Mouse (Mus musculus) gastrocnemius, postnatal 14 days (tissue): ENCODE results near the gene Ppp1r9a. TPM values are rescaled to one million over a fixed set of nuclear protein-coding genes. Genes with fewer than 3 reads are reported as not detected.

Source experiments
- DNase-seq: peaks from one replicate; pipeline ENCODE4 v3.0.0; 2021; ENCODE audit warnings: mixed read lengths
- intact Hi-C: fragments of 180-260 bp; cut with DNase I; formaldehyde crosslinking; loops from one replicate; pipeline ENCODE4 v1.15.1; 2025; ENCODE audit warnings: low total_unique reads
- total RNA-seq, 2 experiments: library from RNA; stranded (reverse); gene quantifications; 2 replicates each; pipeline ENCODE4 v1.2.3; 2021

The Ppp1r9a gene
- total RNA-seq, 2 experiments from 2014 or later: 7.5 to 9.9 TPM

DNA sequence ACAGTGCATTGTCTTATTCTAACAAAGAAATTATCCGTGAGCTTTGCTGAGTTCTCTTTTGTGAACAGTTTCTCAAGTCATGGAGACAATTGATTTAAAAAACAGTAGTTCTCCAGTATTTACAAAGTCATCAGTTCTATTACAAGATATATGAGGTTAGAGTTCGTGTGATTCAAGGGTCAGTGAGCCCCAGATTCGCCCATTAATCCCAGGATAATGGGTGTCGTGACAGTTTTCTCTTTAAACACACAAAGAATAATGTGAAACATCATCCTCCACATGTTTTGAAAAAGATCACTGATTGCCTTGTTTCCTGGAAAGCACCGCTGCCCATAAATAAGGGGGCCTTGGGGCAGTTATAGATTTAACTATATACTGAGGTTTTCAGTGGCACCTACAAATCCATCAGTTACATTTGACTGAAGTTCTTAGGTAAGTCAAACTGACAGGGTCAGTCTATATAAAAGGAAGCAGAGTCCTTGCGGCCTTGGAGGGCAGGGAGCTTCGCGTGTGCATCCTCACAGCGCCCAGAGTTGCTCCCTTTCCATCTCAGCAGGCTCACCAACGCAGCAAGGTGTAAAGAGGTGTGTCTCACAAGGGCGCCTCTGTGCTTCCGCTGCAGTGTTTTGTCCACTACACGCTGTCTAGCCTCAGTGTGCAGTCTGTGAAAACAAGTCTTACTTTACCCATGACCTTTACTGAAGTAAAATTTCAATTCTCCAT, 126.6 kb downstream of the Ppp1r9a start:
- intact Hi-C loops: no loop called here
- DNase-seq: no peak

DNA sequence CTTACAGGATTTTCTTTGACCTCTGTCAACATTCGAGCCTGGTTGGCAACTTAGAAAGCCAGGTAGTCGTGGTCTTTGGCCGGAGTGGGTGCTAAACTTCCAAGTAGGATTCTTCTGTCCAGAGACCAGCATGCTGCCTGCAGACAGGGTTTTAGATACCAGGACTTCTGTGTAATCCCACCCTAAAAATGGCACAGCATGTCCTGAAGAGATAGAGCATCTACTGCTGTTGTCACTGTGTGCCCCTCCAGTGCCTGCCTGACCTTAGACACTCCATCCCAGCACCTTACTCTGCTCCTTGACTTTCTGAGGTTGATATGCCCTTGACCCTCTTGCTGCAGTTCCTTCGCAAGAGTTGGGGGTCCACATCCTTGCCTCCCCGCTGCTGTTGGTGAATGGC, 127.2 kb downstream of the Ppp1r9a start:
- intact Hi-C loops: no loop called here
- no peak for DNase-seq

DNA sequence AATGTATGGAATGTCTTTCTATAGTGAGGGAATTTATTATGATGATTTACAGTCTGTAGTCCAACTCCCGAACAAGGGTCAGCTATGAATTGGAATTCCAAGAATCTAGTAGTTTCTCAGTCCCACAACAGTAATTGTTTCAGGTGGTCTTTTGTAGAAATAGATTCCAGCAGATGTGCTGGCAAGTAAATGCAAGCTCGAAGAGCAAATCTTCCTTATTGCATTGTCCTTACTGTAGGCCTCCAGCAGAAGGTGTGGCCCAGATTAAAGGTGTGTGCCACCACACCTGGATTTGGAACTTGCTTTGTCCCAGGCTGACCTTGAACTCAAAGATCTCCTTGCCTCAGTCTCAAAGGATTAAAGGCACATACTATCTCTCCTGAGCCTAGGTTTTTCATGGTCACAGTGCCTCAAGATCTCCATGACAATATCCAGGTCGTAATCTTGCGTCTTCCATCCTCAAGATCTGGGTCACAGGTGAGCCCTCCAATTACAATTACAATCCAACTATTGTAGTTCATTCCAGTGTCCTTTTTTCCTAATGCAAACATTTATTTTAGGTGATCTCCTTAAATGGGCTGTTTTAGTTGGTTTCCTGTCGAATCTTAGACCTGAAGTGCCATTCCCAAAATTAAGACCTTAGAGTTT, 130.4 kb downstream of the Ppp1r9a start:
- intact Hi-C loops: no loop called here
- no peak for DNase-seq

DNA sequence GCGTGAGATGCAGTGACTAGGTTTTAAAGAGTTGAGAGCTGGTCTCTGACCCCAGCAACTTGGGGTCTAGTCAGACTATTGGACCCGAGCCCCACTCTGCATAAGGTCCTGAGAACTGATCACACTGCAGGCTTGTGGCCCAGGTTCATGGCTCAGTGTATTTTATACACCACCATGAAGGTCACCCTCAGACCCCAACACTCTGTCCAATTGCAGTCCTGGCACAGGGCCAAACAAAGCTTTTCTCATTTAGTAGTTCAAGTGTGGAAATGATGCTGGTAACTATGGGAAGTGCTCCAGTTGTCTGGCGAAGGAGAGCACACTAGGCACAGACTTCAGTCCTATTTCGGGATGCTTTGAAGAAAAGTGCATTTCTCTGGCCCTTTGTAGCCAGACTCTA, 134.5 kb downstream of the Ppp1r9a start:
- DNase-seq: no peak
- intact Hi-C loops: no loop called here

DNA sequence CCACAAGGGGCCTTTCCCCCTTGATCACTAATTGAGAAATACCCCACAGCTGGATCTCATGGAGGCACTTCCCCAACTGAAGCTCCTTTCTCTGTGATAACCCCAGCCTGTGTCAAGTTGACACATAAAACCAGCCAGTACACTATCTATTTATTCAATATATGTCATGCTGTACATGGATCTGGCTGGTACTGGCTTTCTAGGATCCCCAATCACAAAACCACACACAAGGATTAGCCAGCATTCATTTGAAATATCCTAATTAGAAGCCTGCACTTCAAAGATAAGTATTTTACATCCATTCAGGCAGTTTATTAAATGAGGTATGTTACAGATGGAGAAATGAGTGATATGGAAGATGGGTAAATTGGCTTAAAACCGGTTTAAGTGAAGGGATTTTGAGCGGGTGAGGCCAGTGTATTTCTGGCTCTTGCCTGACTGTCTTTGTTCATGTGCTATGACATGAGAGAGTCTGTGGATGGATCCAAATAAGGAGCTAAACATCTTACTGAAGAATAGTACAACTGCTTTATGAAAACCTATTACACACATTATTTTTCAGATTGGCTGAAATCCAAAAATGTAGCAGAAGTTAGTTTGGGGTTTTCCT, 135.5 kb downstream of the Ppp1r9a start:
- intact Hi-C loops: no loop called here

DNA sequence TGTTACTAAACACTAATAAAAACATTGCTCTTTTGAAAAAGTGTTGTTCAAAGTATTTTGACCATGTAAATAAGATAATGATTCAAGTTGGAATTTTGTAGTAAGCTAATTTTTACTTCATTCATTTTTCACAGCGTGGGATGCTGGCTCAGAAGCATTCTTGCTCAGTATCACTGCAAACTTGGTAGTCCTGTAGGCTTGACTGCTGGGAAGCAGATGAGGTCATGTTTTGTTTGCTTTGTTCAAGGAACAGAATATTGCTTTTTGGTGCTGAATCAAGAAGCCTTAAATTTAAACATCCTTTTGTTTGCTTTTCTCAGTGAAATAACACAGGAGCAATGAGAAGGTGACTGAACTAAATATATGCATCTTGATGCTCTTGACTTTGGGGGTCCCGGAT, 136.6 kb downstream of the Ppp1r9a start:
- intact Hi-C loops: no loop called here
- no peak for DNase-seq

More for the DNA sequence above, 135.5 kb downstream of the Ppp1r9a start:
- DNase-seq: no peak

DNA sequence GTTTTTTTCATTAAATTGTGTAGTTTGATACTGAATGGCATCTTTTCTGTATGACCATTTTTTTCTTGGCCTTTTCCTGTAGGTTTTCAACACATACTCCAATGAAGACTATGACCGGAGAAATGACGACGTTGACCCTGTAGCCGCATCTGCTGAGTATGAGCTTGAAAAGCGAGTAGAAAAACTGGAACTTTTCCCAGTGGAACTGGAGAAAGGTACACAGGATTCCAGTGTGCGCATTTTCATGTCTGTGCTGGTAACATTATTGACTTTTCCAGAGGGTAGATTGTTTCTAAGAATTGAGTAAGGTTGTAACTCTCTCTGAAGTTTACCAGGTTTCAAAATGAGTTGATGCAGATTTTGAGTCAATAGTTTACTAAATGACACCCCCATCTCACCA, 143.1 kb downstream of the Ppp1r9a start:
- DNase-seq: no peak
- intact Hi-C loops: no loop called here

DNA sequence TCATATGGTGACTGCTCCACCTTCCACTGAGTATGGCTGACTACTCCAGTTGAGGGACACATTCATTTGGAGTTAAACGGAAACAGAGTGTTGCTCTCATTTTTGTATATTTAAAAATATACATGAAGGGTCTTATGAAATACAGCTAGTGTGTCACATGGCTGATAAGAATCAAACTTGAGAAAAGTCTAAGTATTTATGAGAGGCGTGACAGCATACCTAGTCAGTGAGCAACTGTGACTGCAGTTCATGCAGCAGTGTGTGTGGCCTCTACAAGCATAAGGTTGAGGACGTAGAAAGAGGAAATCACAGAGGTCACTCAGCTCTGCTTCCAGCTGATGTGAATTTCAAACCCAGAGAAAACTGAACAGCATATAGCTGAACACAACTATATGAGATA, 145.3 kb downstream of the Ppp1r9a start:
- intact Hi-C loops: no loop called here
- no peak for DNase-seq

DNA sequence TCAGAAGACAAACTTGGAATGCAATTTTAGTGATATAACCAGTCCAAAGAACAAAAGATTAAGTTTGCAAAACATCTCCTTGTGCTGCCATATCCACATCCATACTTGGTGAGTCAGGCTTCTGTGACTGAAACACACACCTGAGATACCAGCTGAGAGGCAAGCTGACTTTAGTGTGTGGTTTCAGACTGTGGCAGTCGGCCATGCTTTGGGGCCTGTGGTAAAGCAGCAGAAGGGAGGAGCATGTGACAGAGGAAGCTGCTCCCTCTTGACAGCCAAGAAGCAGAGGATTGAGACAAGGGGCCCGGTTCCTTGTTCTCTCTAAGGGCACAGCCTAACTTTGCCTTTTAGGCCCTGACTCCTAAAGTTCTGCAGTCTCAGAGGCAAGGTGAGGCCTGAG, 149.6 kb downstream of the Ppp1r9a start:
- DNase-seq: no peak
- intact Hi-C loops: no loop called here

DNA sequence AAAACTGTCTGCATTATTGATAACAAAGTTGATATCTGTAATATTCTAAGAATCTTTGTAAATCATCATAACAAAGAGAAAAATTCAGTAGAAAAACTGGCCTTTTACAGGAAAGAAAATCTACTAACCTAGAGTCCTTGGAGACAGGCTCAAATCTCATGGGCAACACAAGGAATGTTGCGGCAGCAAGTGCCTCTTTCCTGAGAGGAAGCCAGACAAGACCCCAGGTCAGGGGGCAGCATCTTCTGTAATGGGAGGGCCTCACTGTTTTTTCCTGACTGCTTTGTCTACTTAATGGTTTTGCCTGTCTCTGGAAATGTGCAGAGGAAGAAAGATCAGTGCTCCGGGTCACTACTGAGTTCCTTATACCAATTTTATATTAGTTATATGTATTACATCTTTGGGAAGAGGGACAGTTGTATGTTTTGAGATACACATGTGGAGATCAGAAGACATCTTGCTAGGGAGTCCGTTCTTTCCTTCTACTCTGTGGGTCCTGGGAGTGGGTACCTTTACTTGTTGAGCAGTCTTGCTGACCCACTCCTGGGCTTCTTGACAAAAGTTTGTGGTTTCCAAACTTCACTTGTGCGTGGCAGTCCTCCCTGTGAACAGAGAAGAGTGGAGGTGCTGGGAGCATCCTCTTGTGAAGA, 151.9 kb downstream of the Ppp1r9a start:
- intact Hi-C loops: no loop called here
- no peak for DNase-seq

DNA sequence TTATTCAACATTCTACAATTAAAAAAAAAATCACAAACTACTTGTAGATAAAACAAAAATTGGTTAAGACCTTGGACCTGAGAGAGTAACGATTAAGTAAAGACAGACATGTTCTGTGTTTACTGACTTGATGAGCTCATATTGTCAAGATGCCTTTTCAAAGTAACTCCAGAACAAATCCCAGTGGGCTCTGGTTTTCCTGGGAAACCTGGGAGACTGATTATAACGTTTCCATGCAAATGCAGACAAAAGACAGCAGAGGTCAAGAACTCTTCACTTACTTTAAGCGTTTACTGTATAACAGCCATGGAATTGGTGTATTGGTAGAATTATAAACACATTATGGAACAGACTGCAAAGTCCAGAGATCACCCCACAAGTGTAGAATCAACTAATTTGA, 172.0 kb downstream of the Ppp1r9a start:
- intact Hi-C loops: no loop called here
- no peak for DNase-seq

DNA sequence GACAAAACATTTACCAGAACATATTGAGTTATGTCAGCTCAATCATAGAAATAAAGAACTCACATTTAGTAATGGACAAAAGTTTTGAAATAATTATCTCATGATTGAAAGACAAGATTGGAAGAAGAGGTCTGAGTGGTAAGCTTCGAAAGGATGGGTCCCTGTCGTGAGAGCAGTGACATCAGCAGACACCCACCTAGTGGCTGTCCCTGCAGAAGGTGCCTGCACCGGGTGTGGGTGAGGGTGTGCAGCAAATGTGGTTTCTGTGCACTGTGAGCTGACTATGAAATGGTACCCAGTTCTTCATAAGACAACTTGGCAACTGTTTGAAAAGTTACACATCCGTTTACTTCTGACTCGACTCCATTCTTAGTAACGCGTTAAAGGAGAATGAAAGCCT, 173.0 kb downstream of the Ppp1r9a start:
- intact Hi-C loops: no loop called here
- DNase-seq: no peak

DNA sequence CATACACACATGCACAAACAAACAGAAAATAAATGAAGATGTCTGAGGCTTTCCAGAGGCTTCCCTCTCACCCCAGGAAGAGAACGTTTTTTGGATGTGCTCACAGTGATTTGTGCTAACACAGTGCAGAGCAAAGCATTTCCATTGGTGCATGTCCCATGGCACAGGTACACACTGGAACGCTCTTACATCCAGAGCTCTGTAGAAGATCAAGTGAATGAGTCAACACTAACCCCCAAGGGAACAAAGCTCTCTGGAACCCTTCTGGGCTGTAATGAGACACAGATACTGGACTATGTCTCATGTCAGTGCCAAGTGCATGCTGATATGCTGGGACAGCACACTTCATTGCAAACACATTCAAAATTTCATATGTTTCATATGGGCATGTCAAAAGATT, 175.3 kb downstream of the Ppp1r9a start:
- DNase-seq: no peak
- intact Hi-C loops: no loop called here

DNA sequence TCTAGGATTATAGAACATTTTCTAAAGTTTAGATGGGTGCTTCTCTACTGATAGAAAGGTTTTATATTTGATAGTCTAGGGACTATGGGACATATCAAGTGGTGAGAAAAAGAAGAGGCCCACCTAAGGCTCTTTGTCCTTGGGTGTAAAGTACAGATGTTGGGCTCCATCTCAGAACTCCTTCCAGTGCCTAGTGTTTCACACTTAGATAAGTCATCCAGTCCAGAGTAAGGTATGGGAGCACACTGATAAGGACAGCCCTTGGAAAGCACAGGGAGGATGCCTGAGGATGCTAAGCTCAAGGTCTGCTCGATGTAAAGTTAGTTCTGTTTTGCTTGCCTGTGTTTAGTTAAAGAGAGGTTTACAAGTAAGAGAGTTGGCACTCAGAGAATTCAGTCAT, 176.4 kb downstream of the Ppp1r9a start:
- intact Hi-C loops: no loop called here
- no peak for DNase-seq

DNA sequence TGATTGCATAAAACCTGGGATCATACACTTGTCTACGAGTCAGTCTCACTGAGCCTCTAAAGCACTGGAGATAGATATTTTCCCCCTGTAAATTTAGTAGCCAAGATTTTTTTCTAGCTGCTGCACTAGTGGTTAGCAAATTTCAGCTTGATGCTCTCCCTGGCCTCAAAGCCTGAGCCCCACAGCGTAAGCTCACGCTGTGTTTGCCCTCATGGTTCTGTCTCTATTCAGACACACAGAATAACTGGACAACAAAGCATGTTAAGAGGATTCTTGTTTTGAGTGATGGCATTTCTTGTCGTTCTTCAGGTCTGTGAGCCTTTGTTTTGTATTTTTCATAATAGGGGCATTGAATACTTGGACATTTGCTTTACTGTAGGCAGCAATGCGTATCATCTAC, 177.4 kb downstream of the Ppp1r9a start:
- DNase-seq: no peak
- intact Hi-C loops: no loop called here

DNA sequence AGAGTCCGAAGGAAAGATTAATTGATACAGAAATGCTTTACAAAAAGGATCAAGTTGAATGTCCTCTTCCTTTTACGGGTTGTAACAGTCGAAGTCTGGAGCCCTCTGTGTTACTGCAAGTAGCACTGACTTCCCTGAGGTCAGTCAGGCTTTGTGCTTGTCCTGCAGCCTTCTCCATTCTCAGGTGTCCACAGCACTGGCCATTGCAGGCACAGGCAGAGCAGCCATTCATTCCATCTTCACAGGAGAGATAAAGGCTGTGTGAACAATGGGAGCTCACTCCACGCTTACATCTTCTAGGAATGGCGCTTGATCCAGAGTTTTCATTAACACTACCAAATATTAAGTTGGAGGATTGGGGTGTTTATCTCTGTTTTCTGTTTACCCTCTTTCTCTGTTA, 177.8 kb downstream of the Ppp1r9a start:
- DNase-seq: no peak
- intact Hi-C loops: no loop called here

DNA sequence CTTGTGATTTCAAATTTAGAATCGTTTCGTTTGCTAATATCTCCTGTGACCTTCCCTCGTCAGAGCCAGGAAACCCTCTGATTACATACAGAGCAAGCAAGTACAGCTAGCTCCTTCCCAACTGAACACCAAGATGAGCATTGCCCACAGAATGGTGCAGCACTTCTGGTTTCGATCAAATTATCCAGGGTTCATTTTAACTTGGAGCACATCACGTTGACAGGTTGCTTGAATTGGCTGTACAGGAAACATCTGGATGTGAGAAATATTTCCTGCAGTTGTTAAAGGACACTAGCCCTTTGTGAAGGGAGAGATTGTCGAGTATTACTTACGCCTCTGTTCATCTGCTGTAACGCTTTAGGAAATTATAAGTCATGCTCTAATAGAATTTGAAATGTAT, 178.4 kb downstream of the Ppp1r9a start:
- intact Hi-C loops: no loop called here
- no peak for DNase-seq

DNA sequence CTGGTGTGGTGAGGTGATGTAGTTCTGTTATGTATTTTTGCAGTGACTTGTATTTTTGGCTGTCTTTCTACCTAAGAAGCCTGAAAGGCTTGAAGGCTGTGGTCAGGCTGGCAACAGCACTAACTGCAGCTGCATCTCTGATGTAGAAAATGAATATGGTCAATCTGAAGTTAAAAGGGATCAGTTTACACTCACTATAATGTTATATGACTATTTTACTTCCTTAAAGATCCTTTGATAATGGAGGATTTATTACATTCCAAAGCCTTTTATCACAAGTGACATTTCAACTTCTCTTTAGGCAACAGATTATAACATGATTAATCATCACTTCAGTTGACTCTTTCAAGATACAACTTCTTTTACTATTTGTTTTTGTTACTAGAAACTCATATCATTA, 179.4 kb downstream of the Ppp1r9a start:
- intact Hi-C loops: no loop called here
- no peak for DNase-seq

DNA sequence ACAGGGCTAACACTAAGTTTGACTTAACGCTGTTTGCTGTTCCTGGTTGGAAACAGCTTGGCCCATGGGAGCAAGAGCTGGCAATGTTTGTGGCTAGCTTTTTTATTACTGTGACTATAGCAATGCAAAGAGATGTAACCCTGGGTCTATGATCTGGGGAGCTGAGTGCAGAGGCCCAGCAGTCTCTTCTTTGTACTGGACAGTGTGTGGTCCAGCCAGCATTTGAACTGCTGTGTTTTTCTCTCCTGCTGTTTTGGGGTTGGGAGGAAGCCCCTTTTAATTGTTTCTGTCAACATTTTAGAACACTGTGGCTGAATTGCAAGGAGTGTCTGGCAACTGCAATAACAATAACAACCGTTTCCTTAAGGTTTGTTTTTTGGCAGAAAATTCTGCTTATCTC, 180.0 kb downstream of the Ppp1r9a start:
- intact Hi-C loops: no loop called here

DNA sequence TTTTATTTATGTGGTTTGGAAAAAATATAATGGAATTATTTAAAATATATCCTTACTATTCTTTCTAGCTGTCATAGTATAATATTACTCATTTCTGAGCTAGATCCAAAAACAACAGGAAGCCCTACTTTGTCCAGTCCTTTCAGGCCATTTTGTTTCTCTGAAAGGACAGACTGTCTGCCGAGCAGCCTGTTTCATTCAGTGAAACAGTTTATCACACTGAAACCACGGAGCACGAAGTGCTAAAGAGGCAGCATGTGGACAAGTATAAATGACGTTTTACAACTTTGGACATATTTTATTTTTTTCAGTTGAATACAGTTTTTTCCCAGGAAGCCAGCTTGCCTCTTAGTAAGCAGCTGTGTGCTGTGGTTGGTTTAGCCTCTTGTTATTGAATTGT, 181.2 kb downstream of the Ppp1r9a start:
- DNase-seq: no peak
- intact Hi-C loops: no loop called here

More for the DNA sequence above, 180.0 kb downstream of the Ppp1r9a start:
- DNase-seq: no peak

DNA sequence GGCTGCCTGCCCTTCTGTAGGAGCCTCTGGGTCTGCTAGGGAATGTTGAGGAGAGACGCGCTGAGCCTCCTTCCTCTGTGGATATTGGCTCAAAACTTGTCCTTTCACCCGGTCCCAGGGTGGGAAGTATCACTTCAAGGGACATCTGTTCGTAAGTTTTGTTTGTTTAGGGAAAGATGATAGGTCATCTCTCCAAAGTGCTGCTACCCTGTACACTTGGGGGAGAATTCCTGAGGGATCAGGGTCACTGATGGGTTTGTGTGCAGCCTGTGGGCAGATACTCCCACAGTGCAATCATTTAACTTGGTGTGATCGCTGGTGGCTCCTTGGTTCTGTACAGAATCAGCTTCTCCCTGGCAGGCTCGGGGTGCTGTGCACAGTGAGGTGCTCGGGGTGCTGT, 189.2 kb downstream of the Ppp1r9a start:
- DNase-seq: no peak
- intact Hi-C loops: no loop called here
